Mouse (Mus musculus): ENCODE data around the gene Olfr1322. TPM values are rescaled to one million over a fixed set of nuclear protein-coding genes. Genes with fewer than 3 reads are reported as not detected.

Gene Olfr1322
- not detected in 2 replicates for polyA plus RNA-seq (2015; fragmentation: Nextera tagmentation; extraction: Ambion mirVana)

GRCm38 (mm10) chrX:49891383-49891782 is at the start of gene Olfr1322:
Olfr1322 (minus strand) TSS chrX:49891483.
- 66% methylated on average over 2 of the region's 2 CpGs for WGBS

DNA sequence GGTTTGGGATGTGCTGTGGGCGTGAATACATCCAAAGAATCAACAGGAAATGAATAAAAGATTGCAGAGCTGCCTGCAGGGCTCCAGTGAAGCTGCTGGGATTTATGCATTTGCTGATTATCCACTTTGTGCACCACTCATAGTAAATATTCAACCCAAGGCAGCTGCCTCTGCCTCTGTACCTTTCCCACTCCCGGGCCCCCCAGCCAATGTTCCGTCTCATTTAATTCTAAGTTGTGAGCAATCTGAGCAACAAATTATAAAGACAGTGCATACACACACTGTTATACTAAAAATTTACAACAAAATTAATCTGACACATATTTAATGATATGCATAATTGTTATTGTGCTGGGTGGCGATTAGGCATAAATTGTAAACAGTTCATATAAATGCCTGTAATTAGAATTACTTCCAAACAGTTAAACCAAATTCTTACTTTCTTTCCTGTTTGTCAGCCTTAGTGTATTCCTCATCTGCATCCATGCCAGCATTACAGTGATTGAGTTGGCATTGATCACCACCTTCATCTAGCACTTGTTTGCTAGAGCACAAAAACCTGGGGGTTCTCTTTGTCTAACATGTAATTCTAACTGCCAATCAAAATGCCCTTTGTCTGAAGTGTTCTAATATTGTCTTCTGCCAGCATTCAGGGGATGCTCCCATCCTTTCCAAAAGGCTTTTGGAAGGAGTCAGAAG is 13.5 kb downstream of the Olfr1322 start:
- Histone ChIP-seq H3K9ac (no peak overlapping the region), H3K36me3 (no peaks in the 10 kb centered on the region), H3K4me1 (replicated peaks) (no peaks in the 10 kb centered on the region), H3K27me3 (no peaks in the 10 kb centered on the region), H3K4me3 (no peak overlapping the region), H3K9me3 (replicated peaks) (no peaks in the 10 kb centered on the region), H3K27ac (no peak overlapping the region), H3K4me2 (no peak overlapping the region)
- WGBS, result 72% methylated on average over 4 of the region's 4 CpGs
- ATAC-seq (replicated peaks; ENCODE audit: insufficient number of reproducible peaks, insufficient read depth, low FRiP score, low read depth), result no peak

More at GRCm38 (mm10) chrX:49891383-49891782, at the start of gene Olfr1322:
- no peak within 1 kb of the TSS for H3K4me2 ChIP-seq
- H3K27me3 ChIP-seq, result no peaks in the 10 kb centered on the region
- no peaks in the 10 kb centered on the region for H3K4me1 ChIP-seq (replicated peaks)
- H3K36me3 ChIP-seq, result no peaks in the 10 kb centered on the region
- no peak within 1 kb of the TSS for H3K27ac ChIP-seq
- no peak within 1 kb of the TSS for H3K4me3 ChIP-seq
- no peaks in the 10 kb centered on the region for H3K9me3 ChIP-seq (replicated peaks)
- no peak within 1 kb of the TSS for H3K9ac ChIP-seq
- no peak for ATAC-seq (replicated peaks; ENCODE audit: insufficient number of reproducible peaks, insufficient read depth, low FRiP score, low read depth)

Other genes starting within 250 kb of the Olfr1322 start
- gene Olfr1320, start 219.2 kb downstream of the Olfr1322 start, polyA plus RNA-seq (2015; fragmentation: Nextera tagmentation; extraction: Ambion mirVana), result not detected in 2 replicates
- gene Olfr1321, start 156.4 kb downstream of the Olfr1322 start, polyA plus RNA-seq (2015; fragmentation: Nextera tagmentation; extraction: Ambion mirVana), result not detected in 2 replicates
- gene Igsf1, start 93.7 kb downstream of the Olfr1322 start, polyA plus RNA-seq (2015; fragmentation: Nextera tagmentation; extraction: Ambion mirVana), result 4.1 TPM in 2 replicates
- not detected in 2 replicates for gene Olfr1323, start 127.9 kb upstream of the Olfr1322 start, polyA plus RNA-seq (2015; fragmentation: Nextera tagmentation; extraction: Ambion mirVana)

Data from heart, embryonic 15.5 days (tissue).